Mouse (Mus musculus): ENCODE measurements around the gene Vwa7.
"Not testable (repeated sequence)": the region's sequence is repeated elsewhere in the genome, so short reads cannot be mapped to it uniquely, and the experiment has no call there.

Gene Vwa7

GRCm38 (mm10) chr17:35016376-35016775, at the start of gene Vwa7:
Gene Vwa7 (plus strand): TSS chr17:35016579.
- DNase-seq (ENCODE audit: low spot score in 2 of 2), result no peak

DNA sequence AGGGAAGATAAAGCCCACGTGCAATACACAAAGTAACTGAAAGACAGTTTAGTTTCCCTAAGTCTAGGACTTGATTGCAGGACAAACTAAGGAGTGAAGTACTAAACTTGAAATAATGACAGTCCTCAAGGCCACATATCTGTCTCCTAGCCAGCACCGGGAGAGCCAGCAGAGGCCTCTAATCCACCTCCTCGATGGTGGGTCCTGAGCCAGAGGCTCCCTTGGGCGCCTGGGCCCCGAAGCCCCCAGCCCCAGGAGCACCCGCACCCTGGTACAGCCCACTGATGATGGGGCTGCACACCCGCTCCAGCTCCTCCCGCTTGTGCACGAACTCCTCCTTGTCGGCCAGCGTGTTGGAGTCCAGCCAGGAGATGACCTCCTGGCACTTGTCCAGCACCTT, 46.6 kb upstream of the Vwa7 start, which contains the start of gene Gm20481:
Gm20481 (plus strand) TSS at position 91 of the 400 bp plus-strand sequence.
- not testable (repeated sequence) for DNase-seq (ENCODE audit: low spot score in 2 of 2)

GRCm38 (mm10) chr17:34970850-34971249, 45.5 kb upstream of the Vwa7 start:
- not testable (repeated sequence) for DNase-seq (ENCODE audit: low spot score in 2 of 2)

DNA sequence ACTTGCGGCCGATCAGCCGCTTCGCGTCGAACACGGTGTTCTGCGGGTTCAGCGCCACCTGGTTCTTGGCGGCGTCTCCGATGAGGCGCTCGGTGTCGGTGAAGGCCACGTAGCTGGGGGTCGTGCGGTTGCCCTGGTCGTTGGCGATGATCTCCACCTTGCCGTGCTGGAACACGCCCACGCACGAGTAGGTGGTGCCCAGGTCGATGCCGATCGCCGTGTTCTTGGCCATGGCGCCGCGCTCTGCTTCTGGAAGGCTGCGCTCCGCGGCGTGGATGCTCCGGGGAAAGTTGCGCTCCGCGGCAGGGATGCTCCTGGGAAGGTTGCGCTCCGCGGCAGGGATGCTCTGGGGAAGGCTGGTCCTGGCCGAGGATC, 44.7 kb upstream of the Vwa7 start:
- not testable (repeated sequence) for DNase-seq (ENCODE audit: low spot score in 2 of 2)

GRCm38 (mm10) chr17:34972069-34972749, 44.2 kb upstream of the Vwa7 start, which contains the start of the genes Hspa1a and Hspa1l:
Gene Hspa1a (minus strand): TSS chr17:34972156.
Gene Hspa1l (plus strand): TSS chr17:34972703.
- peak; percentile 74 to 86 for DNase-seq (ENCODE audit: low spot score in 2 of 2)

DNA sequence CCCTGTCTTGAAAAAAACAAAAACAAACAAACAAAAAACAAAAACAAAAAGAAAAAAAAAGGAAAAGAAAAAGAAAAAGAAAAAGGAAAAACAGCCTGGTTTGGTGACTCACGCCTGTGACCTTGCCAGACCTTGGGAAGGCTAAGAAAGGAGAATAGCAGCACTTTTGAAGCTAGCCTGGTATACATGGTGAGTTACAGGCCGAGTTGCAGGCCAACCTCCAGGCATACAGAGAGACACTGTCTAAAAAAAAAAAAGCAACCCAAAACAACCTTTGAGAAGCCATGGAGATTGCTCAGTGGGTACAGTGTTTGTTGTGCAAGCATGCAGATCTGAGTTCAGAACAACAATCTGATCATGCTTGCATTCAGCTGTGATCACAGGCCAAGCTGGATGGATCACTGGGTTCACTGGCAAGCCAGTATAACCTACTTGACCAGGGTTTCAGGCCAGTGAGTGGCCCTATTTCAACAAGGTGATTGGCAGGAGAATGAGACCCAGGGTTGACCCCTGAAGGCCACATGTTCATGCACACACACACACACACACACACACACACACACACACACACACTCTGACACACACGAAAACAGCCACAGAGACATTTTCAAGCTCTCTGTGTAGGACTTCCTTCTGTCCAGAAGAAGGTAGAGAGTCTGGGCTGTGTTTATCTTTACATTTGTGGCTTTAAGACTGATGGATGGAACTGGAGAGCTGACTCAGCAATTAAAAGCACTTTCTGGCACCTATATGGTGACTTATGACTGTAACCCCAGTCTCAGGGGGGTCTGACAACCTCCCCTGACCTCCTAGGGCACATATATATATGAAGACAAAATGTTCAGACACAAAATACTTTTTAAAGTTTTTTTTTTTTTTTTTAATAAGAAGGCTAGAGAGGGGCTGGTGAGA, 40.5 kb upstream of the Vwa7 start:
- no peak for DNase-seq (ENCODE audit: low spot score in 2 of 2)

GRCm38 (mm10) chr17:34977000-34977399, 39.4 kb upstream of the Vwa7 start:
- no peak for DNase-seq (ENCODE audit: low spot score in 2 of 2)

DNA sequence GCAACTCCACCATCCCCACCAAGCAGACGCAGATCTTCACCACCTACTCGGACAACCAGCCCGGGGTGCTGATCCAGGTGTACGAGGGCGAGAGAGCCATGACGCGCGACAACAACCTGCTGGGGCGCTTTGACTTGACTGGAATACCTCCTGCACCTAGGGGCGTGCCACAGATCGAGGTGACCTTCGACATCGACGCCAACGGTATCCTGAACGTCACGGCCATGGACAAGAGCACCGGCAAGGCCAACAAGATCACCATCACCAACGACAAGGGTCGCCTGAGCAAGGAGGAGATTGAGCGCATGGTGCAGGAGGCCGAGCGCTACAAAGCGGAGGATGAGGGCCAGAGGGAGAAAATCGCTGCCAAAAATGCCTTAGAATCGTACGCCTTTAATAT, 38.1 kb upstream of the Vwa7 start:
- no peak for DNase-seq (ENCODE audit: low spot score in 2 of 2)

GRCm38 (mm10) chr17:34979631-34980030, 36.7 kb upstream of the Vwa7 start:
- no peak for DNase-seq (ENCODE audit: low spot score in 2 of 2)

- peak in 1 of 2 experiments; percentile 42 for DNase-seq (ENCODE audit: low spot score in 2 of 2)
Measured at GRCm38 (mm10) chr17:34980655-34981054, 35.7 kb upstream of the Vwa7 start.

DNA sequence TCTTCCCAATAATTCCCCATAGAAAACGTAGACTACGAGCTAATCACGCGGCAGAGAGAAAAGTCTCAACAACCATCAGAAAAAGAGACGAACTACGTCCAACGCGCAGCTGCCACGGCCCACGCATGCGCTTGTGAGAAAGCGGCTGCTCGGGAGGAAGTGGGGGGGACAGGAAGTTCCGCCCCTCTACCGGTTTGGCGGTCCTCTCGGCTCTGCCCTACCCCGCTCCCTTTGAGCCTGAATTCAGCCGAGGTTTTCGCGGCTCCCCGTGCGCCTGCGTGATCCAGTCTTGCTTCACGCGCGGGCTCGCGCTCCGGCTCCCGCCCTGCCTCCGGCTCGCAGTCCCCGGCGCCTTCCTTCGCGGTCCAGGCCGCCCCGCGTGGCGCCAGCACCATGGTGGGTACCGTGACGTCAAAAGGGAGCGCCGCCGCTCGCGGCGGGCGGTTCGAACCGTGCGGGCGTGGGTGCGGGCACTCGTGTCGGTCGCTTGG, 34.6 kb upstream of the Vwa7 start, which contains the start of gene Lsm2:
Lsm2 (plus strand) TSS at position 173 of the 491 bp plus-strand sequence.
- peak; percentile 79 to 91 for DNase-seq (ENCODE audit: low spot score in 2 of 2)

GRCm38 (mm10) chr17:34982328-34982727, 34.1 kb upstream of the Vwa7 start:
- no peak for DNase-seq (ENCODE audit: low spot score in 2 of 2)

DNA sequence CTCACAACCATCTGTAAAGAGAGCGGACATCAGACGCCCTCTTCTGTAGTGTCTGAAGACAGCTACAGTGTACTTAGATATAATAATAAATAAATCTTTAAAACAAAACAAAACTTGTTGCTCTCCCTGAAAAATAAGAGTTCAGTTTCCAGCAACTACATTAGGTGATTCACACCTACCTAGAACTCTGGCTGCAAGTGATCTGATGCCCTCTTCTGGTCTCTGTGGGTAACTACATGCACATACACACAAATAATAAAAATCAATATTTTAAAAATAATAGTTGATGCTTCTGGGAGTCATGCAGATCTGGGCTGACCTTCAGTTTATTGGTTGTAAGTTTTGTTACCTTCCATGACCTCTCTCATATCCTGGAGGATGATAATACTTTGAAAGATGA, 32.2 kb upstream of the Vwa7 start:
- DNase-seq (ENCODE audit: low spot score in 2 of 2), result no peak

GRCm38 (mm10) chr17:34994751-34995150, 21.6 kb upstream of the Vwa7 start:
- no peak for DNase-seq (ENCODE audit: low spot score in 2 of 2)

DNA sequence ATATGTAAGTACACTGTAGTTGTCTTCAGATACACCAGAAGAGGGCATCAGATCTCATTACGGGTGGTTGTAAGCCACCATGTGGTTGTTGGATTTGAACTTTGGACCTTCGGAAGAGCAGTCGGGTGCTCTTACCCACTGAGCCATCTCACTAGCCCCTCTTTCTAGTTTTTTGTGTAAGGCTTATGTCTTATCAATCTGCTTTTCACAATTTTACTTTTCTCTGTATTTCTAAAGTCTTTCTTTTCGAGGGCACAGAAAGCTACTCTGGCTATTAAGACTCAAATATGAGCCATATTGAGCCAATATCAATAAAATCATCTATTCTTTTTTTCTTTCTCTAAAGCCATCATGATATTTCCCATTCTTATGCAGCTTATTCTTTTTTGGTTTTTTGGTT, 21.2 kb upstream of the Vwa7 start:
- DNase-seq (ENCODE audit: low spot score in 2 of 2), result not testable (repeated sequence)

GRCm38 (mm10) chr17:34995927-34996326, 20.5 kb upstream of the Vwa7 start:
- DNase-seq (ENCODE audit: low spot score in 2 of 2), result not testable (repeated sequence)

- DNase-seq (ENCODE audit: low spot score in 2 of 2), result no peak
Measured at GRCm38 (mm10) chr17:34996411-34997141, 19.8 kb upstream of the Vwa7 start.

- DNase-seq (ENCODE audit: low spot score in 2 of 2), result no peak
Measured at GRCm38 (mm10) chr17:34997142-34997483, 19.3 kb upstream of the Vwa7 start.

- no peak for DNase-seq (ENCODE audit: low spot score in 2 of 2)
Measured at GRCm38 (mm10) chr17:34998526-34999430, 17.6 kb upstream of the Vwa7 start.

DNA sequence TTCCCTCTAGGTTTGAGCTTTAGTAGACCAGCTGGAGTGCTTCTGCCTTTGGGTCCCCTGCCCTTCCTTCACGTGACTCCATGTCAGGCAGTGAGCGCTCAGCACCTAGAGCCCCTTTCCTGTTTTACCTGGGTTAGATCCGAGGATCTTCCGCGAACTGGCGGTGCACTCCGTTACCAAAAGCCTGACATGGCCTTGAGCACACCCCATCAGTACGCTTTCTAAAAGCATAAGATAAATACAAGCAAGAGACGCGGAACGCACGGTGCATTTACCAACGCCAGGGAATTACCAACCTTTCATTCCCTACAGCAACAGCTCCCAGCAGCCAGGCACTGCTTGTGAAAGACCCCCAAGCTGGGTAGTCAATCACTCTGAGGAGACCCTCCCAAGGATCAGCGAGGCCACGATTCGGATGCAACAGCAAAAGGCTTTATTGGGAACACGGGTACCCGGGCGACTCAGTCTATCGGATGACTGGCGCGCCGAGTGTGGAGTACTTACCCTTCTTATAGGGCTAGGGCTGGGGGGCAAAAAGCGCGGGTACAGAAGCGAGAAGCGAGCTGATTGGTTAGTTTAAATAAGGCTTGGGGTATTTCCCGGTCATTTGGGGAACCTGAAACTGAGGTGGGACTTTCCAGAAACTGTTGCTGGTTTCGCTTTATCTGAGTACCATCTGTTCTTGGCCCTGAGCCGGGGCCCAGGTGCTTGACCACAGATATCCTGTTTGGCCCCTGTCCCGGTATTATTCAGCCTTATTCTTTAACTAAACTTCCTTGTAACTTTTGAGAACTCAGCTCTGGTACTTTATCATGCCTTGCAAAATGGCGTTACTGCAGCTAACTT, 16.3 kb upstream of the Vwa7 start:
- DNase-seq (ENCODE audit: low spot score in 2 of 2), result not testable (repeated sequence)
